Mouse (Mus musculus): Measurements from ENCODE around the gene Fam71b. TPM values are rescaled to one million over a fixed set of nuclear protein-coding genes. Genes with fewer than 3 reads are reported as not detected.

Fam71b gene
- polyA plus RNA-seq, 1 experiment from 2014 or later, result not detected

- H3K27me3 ChIP-seq (ENCODE audit: insufficient read depth, low read length), result no peaks in the 10 kb centered on the region
- H3K27ac ChIP-seq (ENCODE audit: low read depth), result no peak overlapping the region
- WGBS, result 89% methylated on average over 2 of the region's 2 CpGs
- no peak overlapping the region for H3K4me3 ChIP-seq (ENCODE audit: low read depth, low read length)
- H3K4me2 ChIP-seq, result no peak overlapping the region
- no peaks in the 10 kb centered on the region for H3K9me3 ChIP-seq (ENCODE audit: low read depth, low read length)
- ATAC-seq (ENCODE audit: insufficient read depth) (no peak), DNase-seq (no peak)
- no peak for TF ChIP-seq CTCF (IDR thresholded peaks at IDR 0.05; ENCODE audit: low read depth)
- no peaks in the 10 kb centered on the region for H3K36me3 ChIP-seq (ENCODE audit: insufficient read depth)
- H3K4me1 ChIP-seq (ENCODE audit: insufficient read depth), result no peaks in the 10 kb centered on the region
- no peak overlapping the region for H3K9ac ChIP-seq
Measured at GRCm38 (mm10) chr11:46384925-46385324, 11.4 kb upstream of the Fam71b start.

- Histone ChIP-seq H3K4me1 (ENCODE audit: insufficient read depth) (no peaks in the 10 kb centered on the region), H3K4me3 (ENCODE audit: low read depth, low read length) (no peak overlapping the region), H3K27me3 (ENCODE audit: insufficient read depth, low read length) (no peaks in the 10 kb centered on the region), H3K27ac (ENCODE audit: low read depth) (no peak overlapping the region), H3K9me3 (ENCODE audit: low read depth, low read length) (no peaks in the 10 kb centered on the region), H3K9ac (no peak overlapping the region), H3K36me3 (ENCODE audit: insufficient read depth) (no peaks in the 10 kb centered on the region), H3K4me2 (no peak overlapping the region)
- DNase-seq (no peak), ATAC-seq (ENCODE audit: insufficient read depth) (no peak)
- TF ChIP-seq CTCF (IDR thresholded peaks at IDR 0.05; ENCODE audit: low read depth), result no peak
- 84% methylated on average over 8 of the region's 8 CpGs for WGBS
Measured at GRCm38 (mm10) chr11:46386556-46386955, 9.8 kb upstream of the Fam71b start.

- no peaks in the 10 kb centered on the region for H3K9me3 ChIP-seq (ENCODE audit: low read depth, low read length)
- no peak overlapping the region for H3K4me2 ChIP-seq
- no peak overlapping the region for H3K27ac ChIP-seq (ENCODE audit: low read depth)
- TF ChIP-seq CTCF (IDR thresholded peaks at IDR 0.05; ENCODE audit: low read depth), result no peak
- no peaks in the 10 kb centered on the region for H3K4me1 ChIP-seq (ENCODE audit: insufficient read depth)
- H3K4me3 ChIP-seq (ENCODE audit: low read depth, low read length), result no peak overlapping the region
- no peak for ATAC-seq (ENCODE audit: insufficient read depth)
- 88% methylated on average over 8 of the region's 8 CpGs for WGBS
- no peaks in the 10 kb centered on the region for H3K36me3 ChIP-seq (ENCODE audit: insufficient read depth)
- no peak for DNase-seq
- H3K27me3 ChIP-seq (ENCODE audit: insufficient read depth, low read length), result no peaks in the 10 kb centered on the region
- H3K9ac ChIP-seq, result no peak overlapping the region
Measured at GRCm38 (mm10) chr11:46387061-46387460, 9.3 kb upstream of the Fam71b start.

- H3K4me1 ChIP-seq (ENCODE audit: insufficient read depth), result no peaks in the 10 kb centered on the region
- TF ChIP-seq CTCF (IDR thresholded peaks at IDR 0.05; ENCODE audit: low read depth), result no peak
- 50% methylated on average over 6 of the region's 6 CpGs for WGBS
- H3K4me3 ChIP-seq (ENCODE audit: low read depth, low read length), result no peak overlapping the region
- no peak overlapping the region for H3K4me2 ChIP-seq
- no peaks in the 10 kb centered on the region for H3K36me3 ChIP-seq (ENCODE audit: insufficient read depth)
- no peaks in the 10 kb centered on the region for H3K9me3 ChIP-seq (ENCODE audit: low read depth, low read length)
- ATAC-seq (ENCODE audit: insufficient read depth) (no peak), DNase-seq (no peak)
- H3K27me3 ChIP-seq (ENCODE audit: insufficient read depth, low read length), result no peaks in the 10 kb centered on the region
- no peak overlapping the region for H3K9ac ChIP-seq
- H3K27ac ChIP-seq (ENCODE audit: low read depth), result no peak overlapping the region
Measured at GRCm38 (mm10) chr11:46388438-46388837, 7.9 kb upstream of the Fam71b start.

- Histone ChIP-seq H3K4me1 (ENCODE audit: insufficient read depth) (no peaks in the 10 kb centered on the region), H3K4me2 (no peak within 1 kb of the TSS), H3K27ac (ENCODE audit: low read depth) (no peak within 1 kb of the TSS), H3K36me3 (ENCODE audit: insufficient read depth) (no peaks in the 10 kb centered on the region), H3K9ac (no peak within 1 kb of the TSS), H3K9me3 (ENCODE audit: low read depth, low read length) (no peaks in the 10 kb centered on the region), H3K27me3 (ENCODE audit: insufficient read depth, low read length) (no peaks in the 10 kb centered on the region), H3K4me3 (ENCODE audit: low read depth, low read length) (no peak within 1 kb of the TSS)
- no peak for TF ChIP-seq CTCF (IDR thresholded peaks at IDR 0.05; ENCODE audit: low read depth)
- no peak for ATAC-seq (ENCODE audit: insufficient read depth)
- no peak for DNase-seq
- 74% methylated on average over 13 of the region's 13 CpGs for WGBS
Measured at GRCm38 (mm10) chr11:46389336-46390117, 6.8 kb upstream of the Fam71b start, which contains the start of gene Itk. Gene Itk (minus strand): TSS chr11:46389515.

GRCm38 (mm10) chr11:46390621-46391020 is 5.7 kb upstream of the Fam71b start:
- TF ChIP-seq CTCF (IDR thresholded peaks at IDR 0.05; ENCODE audit: low read depth), result no peak
- Histone ChIP-seq H3K9me3 (ENCODE audit: low read depth, low read length) (no peaks in the 10 kb centered on the region), H3K4me1 (ENCODE audit: insufficient read depth) (no peaks in the 10 kb centered on the region), H3K27me3 (ENCODE audit: insufficient read depth, low read length) (no peaks in the 10 kb centered on the region), H3K27ac (ENCODE audit: low read depth) (no peak overlapping the region), H3K4me2 (no peak overlapping the region), H3K36me3 (ENCODE audit: insufficient read depth) (no peaks in the 10 kb centered on the region), H3K4me3 (ENCODE audit: low read depth, low read length) (no peak overlapping the region), H3K9ac (no peak overlapping the region)
- no peak for DNase-seq
- ATAC-seq (ENCODE audit: insufficient read depth), result no peak
- 58% methylated on average over 3 of the region's 3 CpGs for WGBS

- Histone ChIP-seq H3K27me3 (ENCODE audit: insufficient read depth, low read length) (no peaks in the 10 kb centered on the region), H3K9ac (no peak overlapping the region), H3K4me3 (ENCODE audit: low read depth, low read length) (no peak overlapping the region), H3K4me1 (ENCODE audit: insufficient read depth) (no peaks in the 10 kb centered on the region), H3K9me3 (ENCODE audit: low read depth, low read length) (no peaks in the 10 kb centered on the region), H3K27ac (ENCODE audit: low read depth) (no peak overlapping the region), H3K36me3 (ENCODE audit: insufficient read depth) (no peaks in the 10 kb centered on the region), H3K4me2 (no peak overlapping the region)
- 69% methylated on average over 7 of the region's 7 CpGs for WGBS
- ATAC-seq (ENCODE audit: insufficient read depth) (no peak), DNase-seq (no peak)
- TF ChIP-seq CTCF (IDR thresholded peaks at IDR 0.05; ENCODE audit: low read depth), result no peak
Measured at GRCm38 (mm10) chr11:46392890-46393289, 3.5 kb upstream of the Fam71b start.

Data from lung, embryonic 14.5 days (tissue).